Mouse (Mus musculus) heart, postnatal 25 days (tissue): ENCODE measurements around the gene Cacnb2. TPM values are rescaled to one million over a fixed set of nuclear protein-coding genes. Genes with fewer than 3 reads are reported as not detected.

ENCODE experiments used
- DNase-seq: peaks from one replicate; pipeline ENCODE4 v3.0.0; 2022; ENCODE audit warnings: low spot score
- intact Hi-C: fragments of 180-260 bp; cut with DNase I; formaldehyde crosslinking; loops from one replicate; pipeline ENCODE4 v1.15.1; 2025
- total RNA-seq, 2 experiments: library from RNA; stranded (reverse); gene quantifications; 2 replicates each; pipeline ENCODE4 v1.2.3; 2021

Cacnb2 gene
- total RNA-seq, 2 experiments from 2014 or later = 55.1 to 80.7 TPM

DNA sequence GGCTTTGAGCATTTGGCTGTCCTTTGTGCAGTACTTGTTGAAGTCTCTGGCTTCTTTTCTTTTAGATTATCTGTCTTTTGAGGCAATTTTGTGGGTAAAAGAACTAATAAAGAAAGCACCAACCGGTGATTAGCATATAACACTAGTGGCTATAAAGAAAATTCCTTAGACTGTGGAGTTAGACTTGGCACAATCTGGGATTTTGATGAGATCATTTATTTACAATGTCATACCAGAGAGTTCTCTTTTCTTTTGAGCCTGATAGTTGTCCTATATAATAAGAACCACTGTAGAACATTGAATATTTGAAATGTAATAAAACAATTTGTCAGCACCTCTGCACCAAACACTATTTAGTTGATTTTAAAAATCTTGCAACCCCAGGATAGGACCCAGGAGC is 141.9 kb downstream of the Cacnb2 start:
- no peak for DNase-seq
- intact Hi-C loops = no loop called here

DNA sequence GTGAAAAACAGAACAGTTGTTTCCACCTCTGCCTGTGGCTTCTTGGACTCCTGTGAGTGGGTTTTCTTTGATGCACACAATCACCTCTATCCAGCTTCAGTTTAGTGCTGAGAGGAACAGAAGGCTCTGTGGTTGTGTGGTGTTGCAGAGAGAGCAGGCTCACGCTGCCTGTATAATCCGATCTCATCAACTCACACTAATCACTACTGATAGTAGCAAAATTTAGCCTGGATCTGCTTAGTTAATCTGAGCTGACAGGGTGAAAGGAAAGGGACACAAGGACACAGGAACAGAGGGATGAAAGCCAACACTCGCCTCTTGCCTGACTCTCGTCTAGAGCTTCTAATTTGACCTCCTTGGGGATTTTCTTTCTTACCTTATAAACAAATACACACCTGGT is 160.0 kb downstream of the Cacnb2 start:
- intact Hi-C loops = no loop called here
- DNase-seq = no peak

DNA sequence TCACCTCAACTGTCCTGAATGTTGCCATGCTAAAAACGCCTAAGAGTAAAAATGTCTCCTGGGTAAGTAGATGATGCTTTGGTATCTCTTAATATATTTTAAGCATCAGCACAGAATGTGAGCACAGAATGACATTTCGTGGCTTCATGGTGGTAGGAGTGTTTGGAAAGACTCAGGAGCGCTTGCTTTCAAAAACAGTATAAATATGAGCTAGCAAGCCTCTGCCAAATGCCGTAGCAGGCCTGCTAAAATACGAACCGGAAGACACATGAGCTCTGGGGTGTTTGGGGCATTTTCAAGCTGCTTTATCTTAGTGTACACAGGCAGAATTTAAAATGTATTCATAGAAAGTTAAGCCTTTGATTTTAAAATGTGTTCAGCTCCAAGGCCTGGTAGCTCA is 161.0 kb downstream of the Cacnb2 start:
- intact Hi-C loops = no loop called here
- no peak for DNase-seq

DNA sequence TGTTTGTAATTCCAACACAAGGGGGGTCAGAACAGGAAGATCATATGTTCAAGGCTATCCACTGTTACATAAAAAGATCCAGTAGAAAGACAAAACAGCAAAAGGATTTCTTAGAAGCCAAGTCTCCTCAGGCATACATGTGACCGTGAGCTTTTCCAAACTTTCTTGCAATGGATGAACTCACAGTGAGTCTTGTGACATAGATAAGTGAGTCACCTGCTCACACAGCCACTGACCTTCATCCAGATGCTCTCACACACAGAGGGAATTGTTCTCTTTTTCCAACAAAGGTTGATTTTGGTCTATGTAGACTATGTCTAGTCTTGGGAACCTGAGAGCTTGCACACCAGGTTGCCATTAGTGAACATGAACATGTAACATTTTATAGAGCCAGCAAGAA is 166.6 kb downstream of the Cacnb2 start:
- no peak for DNase-seq
- intact Hi-C loops = no loop called here

DNA sequence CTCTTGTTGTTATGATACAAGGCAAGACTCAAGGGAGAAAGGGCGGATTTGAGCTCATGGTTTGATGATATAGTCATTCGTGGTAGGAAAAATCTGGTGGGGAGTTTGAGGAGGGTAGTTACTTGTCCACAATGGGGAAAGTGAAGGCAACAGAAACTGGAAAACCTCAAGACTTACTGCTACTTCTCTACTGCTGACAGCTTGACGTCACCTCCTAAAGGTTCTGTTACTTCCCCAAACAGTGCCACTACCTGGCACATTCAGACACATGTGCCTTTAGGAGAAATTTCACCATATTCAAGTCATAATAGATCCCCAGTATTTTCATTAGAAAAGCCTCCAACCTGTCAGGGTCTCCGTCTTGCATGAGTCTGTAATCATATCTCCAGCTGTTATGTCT is 167.7 kb downstream of the Cacnb2 start:
- no peak for DNase-seq
- intact Hi-C loops = no loop called here

DNA sequence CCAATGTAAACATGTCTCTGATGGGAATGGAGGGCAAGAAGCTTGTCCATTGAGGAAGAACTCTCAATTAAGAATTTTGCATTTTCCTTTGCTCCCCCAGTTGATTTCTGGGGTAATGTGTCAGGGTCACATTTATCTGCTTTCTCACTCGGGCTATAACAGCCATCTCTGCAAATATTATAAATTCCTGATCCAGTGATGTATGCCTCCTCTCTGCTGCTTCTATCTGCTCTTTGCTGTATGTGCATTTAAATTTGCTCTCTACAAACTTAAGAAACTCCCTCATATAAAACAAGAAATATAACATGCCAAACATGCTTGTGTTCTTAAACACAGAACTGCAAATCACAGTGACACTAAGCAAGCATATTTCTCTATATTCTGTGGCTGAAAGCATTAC is 171.5 kb downstream of the Cacnb2 start:
- DNase-seq = no peak
- intact Hi-C loops = no loop called here

DNA sequence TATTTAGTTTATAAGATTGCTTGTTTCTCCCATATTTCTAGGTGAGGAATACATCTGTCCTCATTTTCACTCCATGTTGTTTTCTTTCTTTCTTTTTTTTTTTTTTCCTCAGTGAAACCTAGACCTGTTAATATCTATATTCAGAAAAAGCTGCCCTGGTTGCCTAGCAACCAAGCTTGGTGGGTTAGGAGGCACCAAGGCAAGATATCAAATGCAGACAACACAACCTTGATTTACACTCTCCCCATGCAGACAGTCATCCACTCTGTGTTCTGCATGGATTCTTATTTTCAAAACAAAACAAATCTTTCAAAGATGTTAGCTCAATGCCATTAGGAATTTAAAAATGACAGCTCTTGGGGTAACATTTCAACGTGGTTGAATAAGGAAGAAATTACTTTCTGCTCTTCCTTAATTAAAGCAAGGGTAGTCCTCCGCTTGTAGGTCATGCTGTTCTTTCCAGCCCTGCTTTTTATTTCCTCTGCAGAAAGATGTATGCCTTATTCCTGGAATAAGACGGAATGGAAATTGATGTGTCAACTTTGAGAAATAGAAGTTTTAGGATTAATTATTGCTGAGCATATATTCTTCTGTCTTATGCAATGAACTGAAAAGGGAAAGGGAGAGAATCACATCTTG is 172.1 kb downstream of the Cacnb2 start:
- no peak for DNase-seq
- intact Hi-C loops = no loop called here

DNA sequence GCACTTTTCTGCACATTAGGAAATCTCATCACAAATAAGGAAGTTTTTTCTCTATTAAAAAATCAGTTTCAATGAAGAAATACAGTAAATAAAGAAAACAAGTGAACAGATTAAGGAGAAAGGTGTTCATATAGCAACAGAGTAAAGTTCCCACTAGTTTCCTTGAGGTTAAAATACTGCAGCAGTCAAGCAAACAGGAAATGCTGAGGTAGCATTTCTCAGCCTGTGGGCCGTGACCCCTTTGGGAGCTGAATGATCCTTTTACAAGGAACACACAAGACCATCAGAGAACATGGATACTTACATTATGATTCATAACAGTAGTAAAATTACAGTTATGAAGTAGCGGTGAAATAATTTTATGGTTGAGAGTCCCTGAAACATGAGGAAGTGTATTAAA is 185.1 kb downstream of the Cacnb2 start:
- DNase-seq = no peak
- intact Hi-C loops = no loop called here

DNA sequence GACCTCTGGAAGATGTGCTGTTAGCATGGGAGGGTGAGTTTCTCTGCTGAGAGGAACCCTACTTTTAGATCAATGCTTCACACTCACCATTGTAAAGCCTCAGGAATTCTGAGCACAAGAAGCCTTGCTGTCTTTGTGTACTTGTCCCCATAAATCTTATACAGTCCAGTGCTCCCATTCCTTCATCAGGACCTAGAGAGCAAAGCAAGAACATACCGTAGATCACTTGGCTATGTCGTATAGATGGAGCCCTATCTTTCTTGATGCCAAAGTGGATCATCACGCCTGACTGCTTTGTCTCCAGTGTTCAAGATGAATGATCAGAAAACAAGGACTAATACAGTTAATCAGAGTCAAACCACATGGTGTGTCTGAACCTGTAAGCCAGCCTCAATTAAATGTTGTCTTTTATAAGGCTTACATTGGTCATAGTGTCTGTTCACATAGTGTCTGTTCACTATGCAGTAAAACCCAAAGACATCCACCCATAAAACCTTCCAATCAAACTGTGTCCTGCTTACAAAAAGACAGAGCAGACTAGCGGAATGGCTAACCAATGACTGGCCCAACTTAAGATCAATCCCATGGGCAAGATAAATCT is 198.7 kb downstream of the Cacnb2 start:
- intact Hi-C loops = no loop called here
- DNase-seq = no peak

DNA sequence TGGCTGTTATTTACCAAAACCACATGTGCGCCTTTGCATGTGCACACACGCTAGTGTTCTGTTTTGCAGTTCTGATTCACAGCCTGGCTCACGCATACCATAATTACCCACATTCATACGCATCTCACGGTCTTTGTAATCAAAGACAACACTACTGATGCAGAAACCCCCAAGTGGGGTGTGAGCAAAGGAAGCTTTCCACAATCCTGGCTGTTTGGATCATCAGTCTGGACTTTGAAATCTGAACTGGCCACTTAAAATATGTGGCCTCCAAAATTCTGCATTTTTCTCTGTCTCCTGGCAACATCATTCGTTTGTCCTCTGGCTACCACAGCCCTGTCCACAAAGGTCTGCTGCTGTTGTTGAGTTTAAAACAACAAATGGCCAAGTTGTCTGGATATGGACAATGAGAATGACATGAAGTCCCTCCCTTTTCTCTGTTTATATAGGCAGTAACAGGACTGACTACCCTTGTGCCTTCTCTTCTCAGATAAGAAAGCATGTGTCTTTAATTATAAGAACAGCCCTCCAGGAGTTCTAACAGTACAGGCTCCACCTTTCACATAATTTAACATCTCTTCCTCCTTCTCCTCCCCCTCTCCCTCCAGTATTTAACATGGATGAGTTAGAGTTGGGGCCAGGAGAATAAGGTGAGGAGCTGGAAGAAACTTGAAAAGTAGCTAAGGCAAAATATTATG is 204.9 kb downstream of the Cacnb2 start:
- no peak for DNase-seq
- intact Hi-C loops = no loop called here

DNA sequence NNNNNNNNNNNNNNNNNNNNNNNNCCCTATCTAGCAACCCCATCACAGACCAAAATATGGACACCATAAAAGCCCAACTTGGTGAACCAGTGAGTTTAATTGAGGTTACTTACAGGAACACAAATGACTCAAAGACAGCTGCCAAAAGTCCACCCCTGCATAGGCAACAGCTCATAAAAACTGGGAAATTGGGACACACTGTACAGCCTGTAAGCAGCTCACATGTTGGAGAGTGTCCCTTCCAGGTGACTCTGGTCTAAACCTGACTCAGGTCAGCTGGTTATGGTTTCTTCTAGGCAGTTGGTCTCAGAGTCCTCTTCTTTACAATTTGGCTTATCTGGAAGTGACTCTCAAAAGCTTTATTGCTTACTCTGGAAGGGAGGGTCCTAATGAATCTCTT is 212.1 kb downstream of the Cacnb2 start:
- no peak for DNase-seq
- intact Hi-C loops = no loop called here

DNA sequence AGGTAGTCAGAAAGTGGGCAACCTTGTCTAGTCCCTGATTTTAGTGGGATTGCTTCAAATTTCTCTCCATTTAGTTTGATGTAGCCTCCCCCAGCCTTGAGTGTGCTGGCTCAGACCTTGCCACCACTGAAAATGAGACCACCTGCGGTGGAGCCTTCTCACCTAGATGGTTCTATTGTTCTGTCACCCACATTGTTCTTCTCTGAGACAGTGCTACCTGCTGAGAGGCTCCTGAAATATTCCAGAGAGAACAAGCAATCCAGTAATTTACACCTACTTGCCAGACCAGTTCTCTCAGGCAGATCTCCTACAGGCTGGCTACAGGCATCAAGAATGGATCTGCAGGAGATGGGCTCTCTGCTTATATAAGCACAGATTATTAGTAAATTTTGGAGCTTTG is 215.8 kb downstream of the Cacnb2 start:
- no peak for DNase-seq
- intact Hi-C loops = no loop called here

DNA sequence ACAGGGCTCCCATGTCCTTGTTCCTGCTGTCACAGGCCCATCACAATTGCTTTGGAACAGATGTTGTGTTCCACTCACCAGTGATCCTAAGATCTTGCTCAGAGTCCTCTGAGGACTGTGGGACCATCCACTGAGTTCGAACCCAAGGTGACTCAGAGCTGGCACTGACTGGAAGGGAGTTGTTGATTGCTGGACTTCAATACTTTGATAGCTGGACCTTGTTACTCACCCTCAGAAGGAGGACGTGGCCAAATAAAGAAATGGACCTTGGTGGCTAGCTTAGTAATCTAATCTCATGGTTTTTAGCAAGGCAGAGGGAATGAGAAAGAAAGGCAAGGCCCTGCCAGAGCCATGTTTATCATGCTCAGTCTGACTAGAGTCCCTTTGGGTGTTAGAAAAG is 218.1 kb downstream of the Cacnb2 start:
- no peak for DNase-seq
- intact Hi-C loops = loop anchor here (5.0 kb wide), 1 partner anchor 106 kb away; no protein-coding TSS in a partner anchor

DNA sequence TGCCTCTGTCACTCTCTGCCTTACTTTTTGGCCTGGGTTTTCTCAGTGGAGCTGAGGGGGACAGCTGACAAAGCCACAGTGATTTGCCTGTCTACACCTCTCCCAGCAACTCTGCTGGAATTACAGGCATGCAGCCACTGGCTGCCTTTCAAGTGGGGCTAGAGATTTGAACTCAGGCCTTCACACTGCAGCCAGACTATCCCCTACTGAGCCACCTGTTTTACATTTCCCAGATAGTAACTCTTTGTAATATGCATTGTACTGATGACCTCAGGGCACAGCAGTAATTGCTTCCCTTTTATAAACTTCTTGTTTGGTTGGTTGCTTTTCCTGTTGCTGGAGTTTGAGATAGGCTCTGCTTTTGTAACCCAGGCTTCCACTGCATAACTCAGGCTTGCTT is 220.2 kb downstream of the Cacnb2 start:
- intact Hi-C loops = loop anchor here (5.0 kb wide), 1 partner anchor 104 kb away; no protein-coding TSS in a partner anchor
- peak; percentile 18 for DNase-seq

DNA sequence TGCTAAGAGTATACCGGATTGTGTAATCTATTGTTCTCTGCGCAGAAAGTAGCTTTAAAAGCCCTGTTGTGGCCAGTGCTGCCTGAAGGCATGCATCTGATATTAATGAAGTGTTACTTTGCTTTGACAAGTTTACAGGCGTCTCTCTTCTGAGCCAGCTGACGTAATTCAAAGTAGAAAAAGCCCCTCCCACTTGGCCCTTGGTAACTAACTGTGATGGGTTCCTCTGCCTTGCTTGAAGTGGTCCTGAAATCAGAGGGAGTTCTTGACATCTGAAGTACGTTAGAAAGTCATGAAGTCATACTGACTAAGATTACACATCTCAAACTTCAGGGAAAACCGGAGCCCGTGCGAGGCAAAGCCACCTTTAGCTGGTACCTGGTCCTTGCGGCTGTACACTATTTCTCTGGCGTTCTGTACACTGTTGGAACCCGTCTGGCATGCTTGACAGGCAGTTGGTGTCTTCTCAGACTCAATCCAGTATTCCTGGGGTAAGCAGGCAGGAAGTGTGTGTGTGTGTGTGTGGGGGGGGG is 221.0 kb downstream of the Cacnb2 start:
- intact Hi-C loops = loop anchor here (5.0 kb wide), 1 partner anchor 103 kb away; no protein-coding TSS in a partner anchor
- peak; percentile 35 for DNase-seq

DNA sequence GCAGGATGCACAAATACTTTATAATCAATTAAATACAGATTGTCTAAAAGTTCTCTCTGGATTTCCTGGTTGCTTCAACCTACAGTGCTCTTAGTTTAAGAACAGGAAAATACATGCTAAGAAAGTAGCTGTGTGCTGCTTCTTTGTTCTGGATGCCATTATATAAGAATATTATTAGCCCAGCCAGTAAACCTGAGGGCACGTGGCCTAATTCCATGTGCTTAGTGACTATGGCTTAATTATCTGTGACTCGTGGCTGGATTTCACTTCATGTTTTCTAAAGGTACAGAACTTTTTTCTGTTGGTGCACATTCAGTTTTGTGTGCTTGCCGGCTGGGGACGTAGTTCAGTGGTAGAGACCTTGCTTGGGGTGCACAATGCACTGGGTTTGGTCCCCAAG is 222.3 kb downstream of the Cacnb2 start:
- DNase-seq = no peak
- intact Hi-C loops = no loop called here

DNA sequence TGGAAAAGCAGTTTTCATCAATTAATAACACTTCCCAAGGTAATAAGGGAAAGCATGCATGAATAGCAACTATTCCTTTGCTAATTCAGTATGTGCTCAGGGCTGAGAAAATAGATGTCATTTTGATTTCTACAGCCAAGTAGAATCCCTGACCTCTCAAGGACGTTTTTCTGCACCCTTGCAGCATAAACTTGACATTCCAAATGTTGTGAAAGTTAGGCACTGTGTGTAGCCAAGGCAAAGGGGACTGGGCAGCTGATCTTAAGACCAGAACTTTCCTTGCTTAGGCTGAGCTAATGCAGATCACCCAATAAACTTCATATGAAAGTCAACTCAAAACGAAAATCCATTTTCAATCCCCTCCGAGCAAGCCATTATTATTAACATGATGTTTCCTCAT is 226.6 kb downstream of the Cacnb2 start:
- no peak for DNase-seq
- intact Hi-C loops = no loop called here

DNA sequence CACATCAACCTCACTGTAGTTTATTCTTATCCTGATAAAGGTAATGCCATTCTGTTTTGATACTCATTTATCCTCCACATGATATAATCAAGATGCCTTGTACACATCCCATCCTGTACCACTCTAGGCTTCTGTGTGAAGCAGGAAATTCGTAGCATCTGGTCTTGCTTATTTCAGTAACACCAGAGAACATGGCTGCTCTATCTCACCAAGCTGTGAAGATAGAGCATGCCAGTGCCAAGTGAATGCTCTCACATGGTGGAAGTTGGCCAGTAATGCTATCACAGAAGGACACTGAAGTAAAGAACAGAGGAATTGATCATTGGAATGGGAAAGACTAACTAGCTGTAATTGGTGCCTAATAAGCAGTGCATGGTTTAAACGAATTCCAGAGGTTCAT is 228.4 kb downstream of the Cacnb2 start:
- DNase-seq = no peak
- intact Hi-C loops = no loop called here

DNA sequence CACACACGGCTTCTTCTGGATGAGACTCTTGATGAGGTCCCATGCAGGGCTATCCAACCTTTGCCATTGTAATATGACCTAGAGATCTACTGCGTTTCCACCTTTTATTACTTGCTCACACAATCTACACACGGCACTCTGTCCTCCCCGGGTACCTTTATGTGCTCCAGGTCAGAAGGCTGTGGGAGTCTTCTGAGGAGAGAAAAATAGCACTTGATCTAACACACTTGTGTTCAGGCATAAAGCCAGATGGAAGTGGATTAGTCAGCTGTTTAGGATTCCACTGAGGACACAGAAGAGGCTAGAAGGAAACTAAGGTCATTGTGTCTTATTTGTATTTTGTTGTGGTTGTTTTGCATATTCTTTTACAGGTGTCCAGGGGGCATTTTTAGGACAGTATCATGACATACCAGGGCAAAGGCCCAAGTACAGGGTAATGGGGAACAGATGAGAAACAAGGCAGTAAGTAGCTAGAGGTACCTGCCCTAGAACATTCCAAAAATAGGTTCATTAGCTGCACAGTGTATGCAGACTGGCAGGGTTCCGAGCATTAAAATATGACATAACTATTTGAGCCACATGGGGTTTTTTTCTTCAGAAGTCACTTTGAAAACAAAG is 231.9 kb downstream of the Cacnb2 start:
- DNase-seq = no peak
- intact Hi-C loops = loop anchor here (5.0 kb wide), 1 partner anchor 92 kb away; no protein-coding TSS in a partner anchor

DNA sequence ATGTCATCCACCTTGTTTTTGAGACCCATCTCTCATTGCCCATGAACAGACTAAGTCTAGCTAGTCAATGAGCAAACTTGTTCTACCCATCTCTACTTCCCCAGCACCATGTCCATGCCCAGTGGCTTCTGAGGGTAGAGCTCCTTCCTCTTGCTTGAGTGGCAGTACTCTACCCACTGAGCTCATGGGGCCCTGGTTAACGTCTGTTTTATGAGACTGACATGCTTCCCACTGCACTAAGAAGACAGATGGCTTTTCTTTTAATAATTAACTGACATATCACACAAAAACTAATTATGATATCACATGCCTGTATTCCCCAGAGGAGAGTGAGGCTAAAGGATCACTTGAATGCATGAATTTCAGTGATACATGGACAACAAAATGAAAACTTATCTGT is 238.4 kb downstream of the Cacnb2 start:
- no peak for DNase-seq

DNA sequence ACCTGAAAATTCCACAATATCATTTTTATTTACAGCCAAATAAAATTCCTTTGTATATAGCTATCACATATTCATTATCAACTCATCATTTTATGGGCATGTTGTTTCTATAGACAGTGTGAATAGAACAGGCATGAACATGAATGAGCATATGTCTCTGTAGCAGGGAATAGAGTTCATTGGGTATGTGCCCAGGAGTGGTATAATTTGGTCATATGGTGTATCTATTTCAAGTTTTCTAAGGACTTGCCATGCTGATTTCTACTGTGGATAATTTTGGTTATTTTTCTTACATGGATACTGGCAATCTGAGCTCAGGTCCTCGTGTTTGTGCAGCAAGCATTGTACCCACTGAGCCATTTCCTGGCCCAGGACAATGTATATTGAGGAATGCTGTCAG is 243.8 kb downstream of the Cacnb2 start:
- intact Hi-C loops = no loop called here

More for the DNA sequence above, 238.4 kb downstream of the Cacnb2 start:
- intact Hi-C loops = no loop called here

More for the DNA sequence above, 243.8 kb downstream of the Cacnb2 start:
- no peak for DNase-seq
